Mouse (Mus musculus) bone marrow macrophage, adult 2 months (primary cell): ENCODE measurements at regions not wholly inside any gene's neighbourhood (a gene's known extent, or its start where the extent isn't known, plus 50 kb on each side); places are given as distances from the start of the nearest gene placed in this dataset.

Experiments
- CTCF ChIP-seq: IDR thresholded peaks from 2 replicates; pipeline ENCODE4 v1.5.1; 2012; ENCODE audit warnings: low read depth, mild to moderate bottlenecking, low read length, moderate library complexity
- POLR2A ChIP-seq: IDR thresholded peaks from 2 replicates; pipeline ENCODE4 v1.6.1; 2012; ENCODE audit warnings: mild to moderate bottlenecking, low read depth, low read length, borderline replicate concordance

GRCm38 (mm10) chr16:24174595-24174994 is 185.9 kb upstream of the Bcl6 start:
- TF ChIP-seq POLR2A = no peak
- no peak for TF ChIP-seq CTCF
